Mouse (Mus musculus): ENCODE results near the gene Edc3. TPM values are rescaled to one million over a fixed set of nuclear protein-coding genes. Genes with fewer than 3 reads are reported as not detected.
A peak's percentile ranks its signal among the peaks of the same experiment; 100 is the strongest.

Gene Edc3
- polyA plus RNA-seq, 1 experiment from 2014 or later = 27.7 TPM

GRCm38 (mm10) chr9:57767231-57767630, 58.9 kb downstream of the Edc3 start:
- Histone ChIP-seq H3K4me3 (replicated peaks; ENCODE audit: low read depth, low read length) (no peak overlapping the region), H3K27ac (replicated peaks; ENCODE audit: low read depth, low read length) (no peak overlapping the region), H3K4me2 (ENCODE audit: low read length) (no peak overlapping the region), H3K27me3 (ENCODE audit: control insufficient read depth, insufficient read depth, low read length) (no peaks in the 10 kb centered on the region), H3K4me1 (ENCODE audit: control insufficient read depth, insufficient read depth, low read length) (peaks cover 30% of the 10 kb centered on the region), H3K9me3 (ENCODE audit: control insufficient read depth, low read length) (no peaks in the 10 kb centered on the region), H3K36me3 (ENCODE audit: control insufficient read depth, insufficient read depth, low read length) (no peaks in the 10 kb centered on the region), H3K9ac (replicated peaks; ENCODE audit: low read length) (no peak overlapping the region)
- DNase-seq = no peak
- WGBS = 93% methylated on average over 4 of the region's 4 CpGs
- no peak for ATAC-seq (ENCODE audit: low FRiP score, low TSS enrichment)

- WGBS = 61% methylated on average over 2 of the region's 2 CpGs
- Histone ChIP-seq H3K27me3 (ENCODE audit: control insufficient read depth, insufficient read depth, low read length) (no peaks in the 10 kb centered on the region), H3K9ac (replicated peaks; ENCODE audit: low read length) (no peak overlapping the region), H3K4me2 (ENCODE audit: low read length) (no peak overlapping the region), H3K36me3 (ENCODE audit: control insufficient read depth, insufficient read depth, low read length) (no peaks in the 10 kb centered on the region), H3K27ac (replicated peaks; ENCODE audit: low read depth, low read length) (no peak overlapping the region), H3K4me1 (ENCODE audit: control insufficient read depth, insufficient read depth, low read length) (peaks cover 11% of the 10 kb centered on the region), H3K4me3 (replicated peaks; ENCODE audit: low read depth, low read length) (no peak overlapping the region), H3K9me3 (ENCODE audit: control insufficient read depth, low read length) (no peaks in the 10 kb centered on the region)
- ATAC-seq (ENCODE audit: low FRiP score, low TSS enrichment) (no peak), DNase-seq (no peak)
Observed at GRCm38 (mm10) chr9:57769539-57770069, 61.3 kb downstream of the Edc3 start.

- no peak for DNase-seq
- no peak overlapping the region for H3K4me2 ChIP-seq (ENCODE audit: low read length)
- H3K27ac ChIP-seq (replicated peaks; ENCODE audit: low read depth, low read length) = no peak overlapping the region
- no peaks in the 10 kb centered on the region for H3K9me3 ChIP-seq (ENCODE audit: control insufficient read depth, low read length)
- H3K4me1 ChIP-seq (ENCODE audit: control insufficient read depth, insufficient read depth, low read length) = peaks cover 11% of the 10 kb centered on the region
- no peaks in the 10 kb centered on the region for H3K27me3 ChIP-seq (ENCODE audit: control insufficient read depth, insufficient read depth, low read length)
- no peaks in the 10 kb centered on the region for H3K36me3 ChIP-seq (ENCODE audit: control insufficient read depth, insufficient read depth, low read length)
- H3K9ac ChIP-seq (replicated peaks; ENCODE audit: low read length) = no peak overlapping the region
- WGBS = 91% methylated on average over 1 of the region's 1 CpGs
- ATAC-seq (ENCODE audit: low FRiP score, low TSS enrichment) = no peak
- H3K4me3 ChIP-seq (replicated peaks; ENCODE audit: low read depth, low read length) = no peak overlapping the region
Observed at GRCm38 (mm10) chr9:57770214-57770613, 61.9 kb downstream of the Edc3 start.

- DNase-seq (no peak), ATAC-seq (ENCODE audit: low FRiP score, low TSS enrichment) (no peak)
- Histone ChIP-seq H3K36me3 (ENCODE audit: control insufficient read depth, insufficient read depth, low read length) (no peaks in the 10 kb centered on the region), H3K4me2 (ENCODE audit: low read length) (no peak overlapping the region), H3K4me1 (ENCODE audit: control insufficient read depth, insufficient read depth, low read length) (peaks cover 11% of the 10 kb centered on the region), H3K4me3 (replicated peaks; ENCODE audit: low read depth, low read length) (no peak overlapping the region), H3K27me3 (ENCODE audit: control insufficient read depth, insufficient read depth, low read length) (no peaks in the 10 kb centered on the region), H3K27ac (replicated peaks; ENCODE audit: low read depth, low read length) (no peak overlapping the region), H3K9me3 (ENCODE audit: control insufficient read depth, low read length) (no peaks in the 10 kb centered on the region), H3K9ac (replicated peaks; ENCODE audit: low read length) (no peak overlapping the region)
- WGBS = 88% methylated on average over 2 of the region's 2 CpGs
Observed at GRCm38 (mm10) chr9:57770836-57771235, 62.5 kb downstream of the Edc3 start.

GRCm38 (mm10) chr9:57773754-57774153, 65.4 kb downstream of the Edc3 start:
- Histone ChIP-seq H3K4me3 (replicated peaks; ENCODE audit: low read depth, low read length) (no peak overlapping the region), H3K27ac (replicated peaks; ENCODE audit: low read depth, low read length) (no peak overlapping the region), H3K27me3 (ENCODE audit: control insufficient read depth, insufficient read depth, low read length) (no peaks in the 10 kb centered on the region), H3K4me1 (ENCODE audit: control insufficient read depth, insufficient read depth, low read length) (no peaks in the 10 kb centered on the region), H3K4me2 (ENCODE audit: low read length) (no peak overlapping the region), H3K9me3 (ENCODE audit: control insufficient read depth, low read length) (no peaks in the 10 kb centered on the region), H3K36me3 (ENCODE audit: control insufficient read depth, insufficient read depth, low read length) (no peaks in the 10 kb centered on the region), H3K9ac (replicated peaks; ENCODE audit: low read length) (no peak overlapping the region)
- no peak for ATAC-seq (ENCODE audit: low FRiP score, low TSS enrichment)
- DNase-seq = no peak
- WGBS = 82% methylated on average over 3 of the region's 3 CpGs

- H3K36me3 ChIP-seq (ENCODE audit: control insufficient read depth, insufficient read depth, low read length) = no peaks in the 10 kb centered on the region
- no peaks in the 10 kb centered on the region for H3K4me1 ChIP-seq (ENCODE audit: control insufficient read depth, insufficient read depth, low read length)
- no peak overlapping the region for H3K9ac ChIP-seq (replicated peaks; ENCODE audit: low read length)
- no peak overlapping the region for H3K4me3 ChIP-seq (replicated peaks; ENCODE audit: low read depth, low read length)
- no peak overlapping the region for H3K27ac ChIP-seq (replicated peaks; ENCODE audit: low read depth, low read length)
- no peaks in the 10 kb centered on the region for H3K9me3 ChIP-seq (ENCODE audit: control insufficient read depth, low read length)
- no peaks in the 10 kb centered on the region for H3K27me3 ChIP-seq (ENCODE audit: control insufficient read depth, insufficient read depth, low read length)
- peak; percentile 40 for DNase-seq
- 8% methylated on average over 1 of the region's 1 CpGs for WGBS
- no peak for ATAC-seq (ENCODE audit: low FRiP score, low TSS enrichment)
- no peak overlapping the region for H3K4me2 ChIP-seq (ENCODE audit: low read length)
Observed at GRCm38 (mm10) chr9:57774168-57774567, 65.8 kb downstream of the Edc3 start.

GRCm38 (mm10) chr9:57775026-57775425, 66.7 kb downstream of the Edc3 start:
- Histone ChIP-seq H3K4me2 (ENCODE audit: low read length) (no peak overlapping the region), H3K36me3 (ENCODE audit: control insufficient read depth, insufficient read depth, low read length) (no peaks in the 10 kb centered on the region), H3K4me1 (ENCODE audit: control insufficient read depth, insufficient read depth, low read length) (no peaks in the 10 kb centered on the region), H3K9me3 (ENCODE audit: control insufficient read depth, low read length) (no peaks in the 10 kb centered on the region), H3K4me3 (replicated peaks; ENCODE audit: low read depth, low read length) (no peak overlapping the region), H3K9ac (replicated peaks; ENCODE audit: low read length) (no peak overlapping the region), H3K27ac (replicated peaks; ENCODE audit: low read depth, low read length) (no peak overlapping the region), H3K27me3 (ENCODE audit: control insufficient read depth, insufficient read depth, low read length) (no peaks in the 10 kb centered on the region)
- DNase-seq = no peak
- 71% methylated on average over 5 of the region's 5 CpGs for WGBS
- ATAC-seq (ENCODE audit: low FRiP score, low TSS enrichment) = no peak

- H3K4me3 ChIP-seq (replicated peaks; ENCODE audit: low read depth, low read length) = no peak overlapping the region
- H3K36me3 ChIP-seq (ENCODE audit: control insufficient read depth, insufficient read depth, low read length) = no peaks in the 10 kb centered on the region
- H3K27ac ChIP-seq (replicated peaks; ENCODE audit: low read depth, low read length) = no peak overlapping the region
- ATAC-seq (ENCODE audit: low FRiP score, low TSS enrichment) (no peak), DNase-seq (no peak)
- H3K4me2 ChIP-seq (ENCODE audit: low read length) = no peak overlapping the region
- no peaks in the 10 kb centered on the region for H3K4me1 ChIP-seq (ENCODE audit: control insufficient read depth, insufficient read depth, low read length)
- H3K9ac ChIP-seq (replicated peaks; ENCODE audit: low read length) = no peak overlapping the region
- H3K27me3 ChIP-seq (ENCODE audit: control insufficient read depth, insufficient read depth, low read length) = no peaks in the 10 kb centered on the region
- no peaks in the 10 kb centered on the region for H3K9me3 ChIP-seq (ENCODE audit: control insufficient read depth, low read length)
- 56% methylated on average over 4 of the region's 4 CpGs for WGBS
Observed at GRCm38 (mm10) chr9:57775736-57776135, 67.4 kb downstream of the Edc3 start.

GRCm38 (mm10) chr9:57782656-57783055, 74.3 kb downstream of the Edc3 start:
- 93% methylated on average over 3 of the region's 3 CpGs for WGBS
- H3K4me2 ChIP-seq (ENCODE audit: low read length) = no peak overlapping the region
- H3K4me1 ChIP-seq (ENCODE audit: control insufficient read depth, insufficient read depth, low read length) = no peaks in the 10 kb centered on the region
- no peak overlapping the region for H3K4me3 ChIP-seq (replicated peaks; ENCODE audit: low read depth, low read length)
- no peaks in the 10 kb centered on the region for H3K27me3 ChIP-seq (ENCODE audit: control insufficient read depth, insufficient read depth, low read length)
- H3K36me3 ChIP-seq (ENCODE audit: control insufficient read depth, insufficient read depth, low read length) = no peaks in the 10 kb centered on the region
- DNase-seq (no peak), ATAC-seq (ENCODE audit: low FRiP score, low TSS enrichment) (no peak)
- no peaks in the 10 kb centered on the region for H3K9me3 ChIP-seq (ENCODE audit: control insufficient read depth, low read length)
- H3K9ac ChIP-seq (replicated peaks; ENCODE audit: low read length) = no peak overlapping the region
- no peak overlapping the region for H3K27ac ChIP-seq (replicated peaks; ENCODE audit: low read depth, low read length)
